Mouse (Mus musculus) ES-E14 (cell line): ENCODE data around the gene Osbpl10.

Experiments
- CHD2 ChIP-seq: IDR thresholded peaks from 2 replicates; pipeline ENCODE4 v1.6.1; 2014; ENCODE audit warnings: mild to moderate bottlenecking, low read depth, low read length, inconsistent platforms
- HCFC1 ChIP-seq: IDR thresholded peaks from 2 replicates; pipeline ENCODE4 v1.6.1; 2012; ENCODE audit warnings: low read length, inconsistent platforms, borderline replicate concordance; ENCODE audit not compliant: insufficient read depth
- MAFK ChIP-seq: IDR thresholded peaks from 2 replicates; pipeline ENCODE4 v1.6.1; 2014; ENCODE audit warnings: mild to moderate bottlenecking, low read depth, low read length, inconsistent platforms; ENCODE audit not compliant: insufficient read depth
- ZC3H11A ChIP-seq: IDR thresholded peaks from 2 replicates; pipeline ENCODE4 v1.6.1; 2012; ENCODE audit warnings: low read depth, mild to moderate bottlenecking, inconsistent platforms, low read length, borderline replicate concordance
- ZNF384 ChIP-seq: IDR thresholded peaks from 2 replicates; pipeline ENCODE4 v1.6.1; 2012; ENCODE audit warnings: low read depth, low read length, inconsistent platforms

GRCm38 (mm10) chr9:115205491-115205890 is 227.1 kb downstream of the Osbpl10 start:
- TF ChIP-seq CHD2 (no peak), HCFC1 (no peak), MAFK (no peak), ZC3H11A (no peak), ZNF384 (no peak)
